Mouse (Mus musculus) thymus, adult 2 months (tissue): ENCODE measurements around the gene Slc1a1.

Experiments
- CTCF ChIP-seq: fragments of 200-500 bp; IDR thresholded peaks from 2 replicates; pipeline ENCODE4 v1.5.1; 2012; ENCODE audit warnings: mild to moderate bottlenecking, control low read depth, low read length, moderate library complexity, borderline replicate concordance; ENCODE audit not compliant: control insufficient read depth, poor library complexity, insufficient read depth; ENCODE audit errors: extremely low read depth
- POLR2A ChIP-seq: fragments of 200-500 bp; IDR thresholded peaks from 2 replicates; pipeline ENCODE4 v1.6.1; 2012; ENCODE audit warnings: mild to moderate bottlenecking, low read length, control low read depth, moderate library complexity; ENCODE audit not compliant: control insufficient read depth, poor library complexity, insufficient read depth; ENCODE audit errors: extremely low read depth

DNA sequence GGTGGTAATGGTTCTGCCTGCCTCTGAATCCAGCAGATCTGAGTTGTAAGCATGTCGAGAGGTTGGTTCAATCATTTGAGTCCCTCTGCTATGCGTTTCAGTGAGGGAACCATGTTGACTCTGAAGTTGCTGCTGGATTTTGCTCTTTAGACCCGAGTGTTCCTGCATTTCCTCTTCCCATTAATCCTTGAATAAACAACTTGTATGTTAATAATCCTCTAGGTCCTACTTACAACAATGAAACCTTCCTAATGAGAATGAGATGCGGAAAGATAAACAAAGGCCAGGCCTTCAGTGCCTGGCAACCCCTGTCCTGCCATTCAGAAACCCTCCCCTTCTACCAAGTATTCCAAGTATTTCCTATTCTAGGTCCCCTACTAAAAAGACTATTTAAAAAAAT lies 81.6 kb downstream of the Slc1a1 start:
- TF ChIP-seq CTCF (no peak), POLR2A (no peak)
